Mouse (Mus musculus) 3T3-L1 (cell line): ENCODE measurements around the gene Mtfp1.
"Not testable (repeated sequence)": the region's sequence is repeated elsewhere in the genome, so short reads cannot be mapped to it uniquely, and the experiment has no call there.

Experiments
- DNase-seq: peaks from one replicate; pipeline ENCODE4 v3.0.0-alpha.2; 2015; ENCODE audit warnings: low read depth, low spot score

Mtfp1 gene

DNA sequence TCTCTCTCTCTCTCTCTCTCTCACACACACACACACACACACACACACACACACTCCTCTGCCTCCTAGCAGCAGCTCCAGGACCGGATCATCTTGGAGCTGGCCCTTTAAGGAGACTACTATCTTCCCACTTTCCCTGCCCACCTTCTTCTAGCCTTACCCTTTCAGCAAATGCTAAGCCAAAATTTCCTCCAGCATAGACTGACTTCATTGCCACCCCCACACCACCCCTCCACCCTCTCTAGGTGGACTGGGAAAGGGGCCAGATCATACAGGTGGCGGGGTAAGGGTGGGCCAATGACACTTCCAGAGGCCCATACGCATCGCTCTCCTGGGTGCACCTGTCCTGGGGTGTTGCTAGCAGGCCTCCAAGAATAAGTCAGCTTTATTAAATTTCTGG lies 20.2 kb upstream of the Mtfp1 start:
- no peak for DNase-seq

DNA sequence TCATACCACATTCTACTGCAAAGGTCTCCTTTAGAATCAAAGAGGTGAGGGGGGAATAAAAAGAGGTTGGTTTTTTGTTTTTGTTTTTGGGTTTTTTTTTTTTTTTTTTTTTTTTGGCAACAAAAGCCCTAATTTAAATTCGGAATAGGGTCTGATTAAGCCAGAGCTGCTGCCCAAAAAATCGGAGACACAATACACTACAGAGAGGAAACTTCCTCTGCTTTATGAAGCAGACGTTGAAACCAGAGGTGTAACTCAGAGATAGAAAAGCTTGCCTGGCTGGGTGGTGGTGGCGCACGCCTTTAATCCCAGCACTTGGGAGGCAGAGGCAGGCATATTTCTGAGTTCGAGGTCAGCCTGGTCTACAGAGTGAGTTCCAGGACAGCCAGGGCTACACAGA lies 19.3 kb upstream of the Mtfp1 start:
- DNase-seq, result not testable (repeated sequence)

DNA sequence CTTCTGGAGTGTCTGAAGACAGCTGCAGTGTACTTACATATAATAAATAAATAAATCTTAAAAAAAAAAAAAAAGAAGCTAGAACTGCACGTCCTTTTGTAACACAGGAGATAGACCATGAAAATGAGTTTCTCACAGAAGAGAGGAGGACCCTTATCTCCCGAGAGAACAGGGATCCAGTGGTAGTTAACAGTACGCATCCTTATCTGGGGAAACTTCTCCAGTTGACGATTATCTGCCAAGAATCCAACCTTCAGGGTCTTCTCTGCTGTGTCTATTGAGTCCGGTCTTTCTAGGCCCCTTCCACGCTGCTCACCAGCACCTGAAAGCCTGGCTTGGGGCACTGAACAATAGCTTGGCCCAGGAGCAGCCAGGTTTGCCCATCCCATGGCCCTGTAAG lies 18.7 kb upstream of the Mtfp1 start:
- no peak for DNase-seq

DNA sequence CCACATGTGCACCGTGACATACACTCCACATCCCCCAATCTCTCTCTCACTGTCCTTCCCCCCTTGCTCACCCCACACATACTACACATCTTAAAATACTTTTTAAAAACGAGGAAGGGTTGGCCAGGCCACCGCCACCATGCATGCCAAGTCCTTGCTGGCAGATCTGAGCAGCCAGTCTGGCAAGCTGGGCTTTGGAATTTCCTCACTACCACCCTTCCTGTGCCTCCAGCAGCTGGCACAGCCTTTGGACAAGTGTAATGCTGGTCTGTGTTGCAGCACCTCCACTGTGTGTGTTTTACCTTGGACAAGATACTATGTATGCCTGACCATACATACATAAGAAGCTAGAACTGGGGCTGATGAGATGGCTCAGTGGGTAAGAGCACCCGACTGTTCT lies 18.3 kb upstream of the Mtfp1 start:
- DNase-seq, result no peak

DNA sequence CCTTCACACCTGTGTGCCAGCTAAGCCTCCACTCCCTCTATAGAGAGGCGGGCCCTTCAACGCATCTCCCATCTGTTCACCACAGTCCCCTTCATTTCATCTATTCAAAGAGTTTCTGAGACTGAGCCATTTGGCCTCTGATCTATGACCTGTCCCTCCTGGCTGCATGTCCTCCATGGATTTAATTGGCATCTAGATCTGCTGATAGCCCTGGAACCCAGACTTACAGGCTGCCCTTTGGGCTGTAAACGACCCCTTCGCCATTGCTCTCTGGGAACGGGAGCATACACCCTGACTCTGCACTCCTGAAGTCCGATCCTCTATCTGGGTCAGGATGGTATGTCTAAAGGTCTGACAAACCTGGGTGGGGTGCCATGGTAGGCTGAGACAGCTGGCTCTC lies 17.6 kb upstream of the Mtfp1 start:
- no peak for DNase-seq

DNA sequence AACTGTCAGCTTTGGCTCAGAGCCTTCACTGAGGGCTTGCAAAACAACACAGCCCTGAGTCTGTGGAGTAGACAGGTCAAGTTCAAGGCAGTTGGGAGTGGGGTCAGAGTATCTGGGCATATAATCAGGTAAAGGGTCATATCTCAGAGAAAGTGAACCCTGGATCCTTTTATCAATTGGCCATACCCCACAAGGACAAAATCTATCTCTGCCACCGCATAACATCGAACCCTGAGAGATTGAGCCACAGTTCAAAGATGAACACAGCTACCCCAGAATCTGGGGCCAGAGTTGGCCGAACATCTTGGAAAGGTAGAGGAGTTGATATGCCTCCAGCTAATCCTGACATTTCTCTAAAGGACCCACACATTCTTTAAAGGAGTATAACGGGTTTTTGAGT lies 16.8 kb upstream of the Mtfp1 start:
- DNase-seq, result no peak

DNA sequence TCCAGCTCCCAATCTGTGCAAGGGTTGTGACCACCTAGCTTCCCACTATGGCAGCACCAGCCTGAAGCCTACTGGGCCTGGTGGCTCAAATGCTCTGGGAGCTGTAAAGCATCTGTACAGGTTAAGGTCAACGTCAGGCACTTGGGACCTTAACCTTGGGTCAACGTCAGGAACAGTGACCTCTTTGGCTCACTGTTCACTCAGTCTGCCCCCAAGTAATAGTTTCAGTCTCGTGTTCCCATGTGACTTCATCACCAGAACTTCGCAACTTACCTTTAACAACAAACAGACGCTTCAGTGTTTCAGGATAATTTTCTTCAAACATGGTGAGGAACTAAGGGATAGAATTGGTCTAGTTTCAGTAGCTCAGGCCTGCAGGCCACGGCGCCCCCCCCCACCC lies 13.4 kb upstream of the Mtfp1 start:
- no peak for DNase-seq

DNA sequence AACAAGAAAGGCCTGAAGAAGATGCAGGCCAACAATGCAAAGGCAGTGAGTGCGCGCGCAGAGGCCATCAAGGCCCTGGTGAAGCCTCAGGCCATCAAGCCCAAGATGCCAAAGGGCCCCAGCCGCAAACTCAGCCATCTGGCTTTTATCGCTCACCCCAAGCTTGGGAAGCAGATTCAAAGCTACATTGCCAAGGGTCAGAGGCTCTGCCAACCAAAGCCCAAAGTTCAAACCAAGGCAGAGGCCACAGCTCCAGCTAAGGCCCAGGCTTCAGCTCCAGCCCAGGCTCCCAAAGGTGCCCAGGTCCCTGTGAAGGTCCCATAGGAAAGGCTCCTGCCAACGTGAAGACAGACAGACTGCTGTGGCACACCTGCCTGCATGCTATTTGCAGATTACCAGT lies 12.7 kb upstream of the Mtfp1 start:
- DNase-seq, result not testable (repeated sequence)

DNA sequence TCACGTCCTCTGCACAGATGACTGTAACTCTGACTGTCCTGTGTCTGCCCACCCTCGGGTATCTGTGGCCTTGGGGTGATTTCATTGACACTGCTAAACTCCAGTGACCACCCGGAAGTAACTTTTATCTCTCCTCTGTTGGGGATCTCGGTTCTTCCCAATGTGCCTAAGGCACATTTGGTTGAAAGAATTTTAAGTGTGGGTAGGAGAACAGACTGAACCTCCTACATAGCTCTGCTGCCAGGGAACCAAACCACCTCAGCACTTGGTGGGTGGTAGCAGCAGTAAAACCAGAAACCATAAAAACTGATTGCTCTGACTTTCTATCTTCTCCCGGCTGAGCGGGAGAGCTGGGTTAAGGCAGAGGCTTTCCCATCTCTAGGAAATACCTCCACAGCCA lies 10.2 kb upstream of the Mtfp1 start:
- DNase-seq, result no peak

DNA sequence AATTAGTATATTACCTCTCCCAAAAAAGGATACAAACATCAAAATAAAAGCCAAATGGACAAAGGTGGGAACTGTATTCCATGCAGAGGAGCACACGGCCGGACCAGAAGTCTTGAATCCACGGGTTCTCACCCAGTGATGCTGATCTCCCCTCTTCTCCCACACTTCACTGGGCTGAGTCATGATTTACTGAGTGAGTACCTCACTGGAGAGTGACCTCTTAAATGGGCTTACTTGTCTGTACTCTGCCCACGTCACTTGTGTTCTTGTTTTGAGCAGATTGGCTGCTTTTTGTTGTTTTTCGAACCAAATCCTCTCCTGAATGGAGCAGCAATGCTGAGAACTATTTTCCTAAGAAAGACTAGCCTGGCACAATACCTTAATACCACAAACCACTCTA lies 9.7 kb upstream of the Mtfp1 start:
- DNase-seq, result no peak

DNA sequence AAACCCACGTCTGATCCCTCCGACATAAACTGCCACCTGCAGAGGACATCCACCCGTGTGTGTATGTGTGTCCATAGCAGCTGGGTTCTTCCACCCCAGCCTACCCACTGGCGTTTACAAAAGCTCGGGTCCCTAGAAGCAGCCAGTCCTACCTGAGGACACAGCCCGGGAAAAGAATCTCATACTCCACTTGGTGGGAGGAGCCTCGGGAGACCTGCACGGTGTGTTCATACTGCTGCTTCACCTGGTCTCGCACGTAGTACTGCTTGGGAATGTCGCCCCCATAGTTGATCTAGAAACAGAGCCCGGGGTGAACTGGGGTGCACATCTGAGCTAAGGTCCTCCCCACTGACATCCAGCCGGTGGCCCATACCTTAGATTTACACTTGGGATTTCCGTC lies 8.3 kb upstream of the Mtfp1 start:
- DNase-seq, result no peak

DNA sequence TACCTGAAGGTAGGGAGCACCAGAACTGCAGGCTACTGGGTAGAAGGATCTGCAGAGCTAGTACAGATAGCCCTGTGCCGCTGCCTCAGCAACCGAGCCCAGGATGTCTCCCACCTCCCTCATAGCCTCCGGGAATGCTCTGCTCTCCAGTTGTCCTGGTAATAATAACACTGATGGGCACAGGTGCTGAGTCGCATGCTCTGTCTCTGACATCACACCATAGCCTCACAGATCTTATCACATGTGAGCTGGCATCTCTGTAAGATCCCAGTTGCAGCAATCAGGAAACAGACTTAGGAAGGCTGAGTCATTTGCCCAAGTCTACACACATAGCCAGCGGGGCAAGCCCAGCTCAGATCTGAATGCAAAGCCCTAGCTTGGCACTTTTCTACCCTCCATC lies 6.6 kb upstream of the Mtfp1 start:
- peak; percentile 73 for DNase-seq

DNA sequence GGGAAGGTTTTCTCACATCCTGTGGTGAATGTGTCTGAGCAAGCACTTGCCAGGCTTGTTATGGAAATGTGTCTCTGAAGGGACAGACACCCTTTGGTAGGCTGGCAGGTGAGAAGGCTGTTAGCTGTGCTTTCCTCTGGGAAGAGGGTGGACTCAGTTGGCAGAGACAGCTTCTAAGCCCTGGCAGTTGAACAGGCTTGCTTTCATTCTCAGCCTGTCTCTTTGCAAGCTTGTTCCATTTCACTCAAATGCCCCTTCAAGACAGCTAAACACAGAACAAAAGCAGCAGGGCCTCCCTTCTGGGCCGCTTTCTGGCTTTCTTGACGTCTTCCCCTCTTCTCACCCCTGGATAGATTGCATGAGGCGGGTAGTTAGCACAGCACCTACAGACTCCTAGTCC lies 4.2 kb upstream of the Mtfp1 start:
- no peak for DNase-seq

DNA sequence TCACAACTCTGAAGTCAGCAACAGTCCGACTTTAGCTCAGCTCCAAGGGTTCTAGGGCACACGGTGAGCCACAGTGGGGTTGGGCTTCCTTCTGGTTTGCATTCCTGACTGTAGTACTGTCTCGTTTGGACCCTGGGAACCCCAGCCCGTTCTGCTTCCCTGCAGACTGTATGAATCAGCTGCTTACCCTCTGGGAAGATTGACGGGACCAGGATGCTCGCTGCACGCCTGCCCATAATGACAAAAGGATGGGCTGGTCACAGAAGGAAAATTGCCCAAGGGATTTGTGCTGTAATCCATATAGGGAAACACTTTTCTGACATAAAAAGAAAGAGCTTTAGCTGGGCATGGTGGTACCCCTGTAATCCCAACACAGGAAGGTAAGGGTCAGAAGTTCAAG lies 3.6 kb upstream of the Mtfp1 start:
- peak; percentile 20 for DNase-seq

DNA sequence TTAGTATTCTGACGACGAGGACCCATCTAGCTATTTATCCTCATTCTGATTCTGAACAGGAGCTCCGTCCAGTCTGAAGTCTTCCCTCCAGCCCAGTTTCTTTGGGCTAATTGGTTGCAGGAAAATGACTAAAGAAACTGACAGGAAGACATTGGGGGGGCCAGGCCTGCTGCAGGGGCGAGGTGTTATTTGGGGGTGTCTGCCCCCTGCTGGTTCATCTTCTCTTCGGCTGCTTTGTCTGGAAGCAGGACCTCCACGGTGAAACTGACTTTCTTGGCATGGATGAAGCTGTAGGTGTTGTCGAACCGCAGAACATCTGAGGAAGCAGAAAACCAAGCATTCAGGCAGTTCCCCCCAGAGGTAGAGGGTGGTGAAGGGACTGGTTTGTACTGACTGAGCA lies 2.9 kb upstream of the Mtfp1 start:
- DNase-seq, result no peak

DNA sequence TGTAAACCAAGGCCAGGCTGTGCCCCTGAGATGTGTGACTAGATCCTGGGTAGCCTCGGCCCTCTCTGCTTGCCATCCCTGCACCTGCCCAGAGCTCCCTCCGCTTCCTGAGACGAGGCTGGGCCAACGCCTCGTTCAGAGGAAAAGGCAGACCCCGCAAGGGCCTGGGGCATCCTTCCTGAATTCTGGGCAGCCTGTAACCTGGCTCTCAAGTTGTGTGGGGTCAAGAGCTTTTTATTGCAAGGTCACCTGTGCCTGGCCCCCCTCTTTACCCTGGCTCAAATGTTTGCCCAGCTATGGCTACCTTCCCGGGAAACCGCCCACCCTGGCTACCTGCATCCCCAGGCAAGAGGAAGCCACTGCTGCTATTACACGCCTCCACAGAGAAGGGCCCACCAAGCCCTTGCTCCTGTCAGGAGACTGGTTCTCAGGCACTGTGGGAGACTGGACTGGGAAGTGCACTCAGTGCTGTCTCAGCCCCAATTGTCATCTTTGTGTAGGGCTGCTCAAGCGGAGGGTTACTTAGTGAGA lies 1.9 kb upstream of the Mtfp1 start:
- DNase-seq, result no peak

DNA sequence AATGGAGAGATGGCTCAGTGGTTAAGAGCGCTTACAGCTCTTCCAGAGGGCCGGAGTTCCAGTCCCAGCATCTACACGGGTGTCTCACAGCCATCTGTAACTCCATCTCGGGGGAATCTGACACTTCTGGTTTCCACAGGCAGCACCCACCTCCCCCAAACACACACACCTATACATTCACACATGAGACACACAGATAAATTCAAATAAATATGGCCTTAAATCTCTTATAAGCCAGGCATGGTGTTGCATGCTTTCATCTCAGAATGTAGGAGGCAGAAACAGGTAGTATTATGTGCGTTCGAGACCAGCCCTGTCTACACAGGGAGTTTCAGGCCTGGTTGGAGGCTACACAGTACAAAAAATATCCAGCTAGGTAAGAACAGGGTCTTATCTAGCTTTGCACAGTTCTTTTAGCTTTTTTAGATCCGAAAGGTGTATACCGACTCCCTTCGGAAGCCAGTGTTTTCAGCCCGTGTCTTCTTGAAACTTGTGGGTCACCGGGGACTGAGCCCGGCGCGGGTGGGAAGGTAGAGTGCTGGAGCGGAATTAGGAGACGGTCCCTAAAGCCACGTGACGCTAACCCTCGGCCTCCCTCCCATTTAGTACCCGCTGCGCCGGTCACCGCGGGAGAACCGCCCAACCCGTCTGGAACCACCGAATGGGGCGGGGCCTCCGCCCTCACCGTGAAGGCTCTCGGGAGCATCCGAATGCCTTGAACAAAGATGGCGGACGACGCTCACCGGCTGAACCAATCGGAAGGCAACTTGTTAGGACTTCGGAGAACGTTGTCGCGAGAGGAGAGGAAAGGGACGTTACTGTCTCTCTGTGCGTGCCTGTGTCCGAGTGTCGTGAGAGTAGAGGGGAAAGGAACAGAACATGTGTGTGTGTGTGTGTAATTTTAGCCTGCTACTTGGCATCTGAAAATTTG lies 1.1 kb upstream of the Mtfp1 start:
- DNase-seq, result peak; percentile 99

DNA sequence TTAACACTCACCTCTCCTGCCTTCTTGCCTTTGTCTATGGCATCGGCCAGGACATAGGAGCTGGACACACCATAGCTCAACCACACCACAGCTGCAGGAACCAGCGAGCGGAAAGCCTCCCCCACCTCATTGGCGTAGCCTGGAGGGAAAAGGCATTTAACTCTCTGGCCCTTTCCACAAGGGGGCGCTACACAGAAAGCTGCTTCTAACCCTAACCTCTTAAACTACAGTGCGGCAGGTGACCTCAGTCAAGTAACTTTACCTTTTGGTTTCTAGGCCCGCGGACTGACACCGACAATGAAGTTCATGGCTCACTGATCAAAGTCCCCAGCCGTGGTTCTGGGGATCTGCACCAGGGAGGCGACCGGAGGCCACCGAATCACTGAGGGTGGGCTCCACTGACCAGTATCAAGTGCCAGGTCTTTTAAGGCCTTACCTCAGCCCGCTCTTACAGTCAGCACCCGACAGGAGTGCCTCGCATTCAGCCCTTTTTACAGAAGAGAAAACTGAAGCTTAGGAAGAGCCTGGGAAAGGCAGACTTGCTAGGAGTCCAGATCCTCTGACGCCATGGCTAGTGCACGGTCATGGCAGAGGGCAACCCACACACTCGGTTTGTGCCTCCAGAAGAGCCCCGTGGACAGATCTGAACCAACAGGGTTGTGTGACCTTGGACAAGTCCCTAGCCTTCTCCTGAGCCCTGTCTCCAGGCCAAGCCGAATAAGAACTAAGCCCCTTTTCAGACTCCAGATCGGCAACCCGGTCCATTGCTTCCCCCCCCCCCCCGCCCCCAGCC lies 671 bp downstream of the Mtfp1 start:
- DNase-seq, result peak; percentile 37

DNA sequence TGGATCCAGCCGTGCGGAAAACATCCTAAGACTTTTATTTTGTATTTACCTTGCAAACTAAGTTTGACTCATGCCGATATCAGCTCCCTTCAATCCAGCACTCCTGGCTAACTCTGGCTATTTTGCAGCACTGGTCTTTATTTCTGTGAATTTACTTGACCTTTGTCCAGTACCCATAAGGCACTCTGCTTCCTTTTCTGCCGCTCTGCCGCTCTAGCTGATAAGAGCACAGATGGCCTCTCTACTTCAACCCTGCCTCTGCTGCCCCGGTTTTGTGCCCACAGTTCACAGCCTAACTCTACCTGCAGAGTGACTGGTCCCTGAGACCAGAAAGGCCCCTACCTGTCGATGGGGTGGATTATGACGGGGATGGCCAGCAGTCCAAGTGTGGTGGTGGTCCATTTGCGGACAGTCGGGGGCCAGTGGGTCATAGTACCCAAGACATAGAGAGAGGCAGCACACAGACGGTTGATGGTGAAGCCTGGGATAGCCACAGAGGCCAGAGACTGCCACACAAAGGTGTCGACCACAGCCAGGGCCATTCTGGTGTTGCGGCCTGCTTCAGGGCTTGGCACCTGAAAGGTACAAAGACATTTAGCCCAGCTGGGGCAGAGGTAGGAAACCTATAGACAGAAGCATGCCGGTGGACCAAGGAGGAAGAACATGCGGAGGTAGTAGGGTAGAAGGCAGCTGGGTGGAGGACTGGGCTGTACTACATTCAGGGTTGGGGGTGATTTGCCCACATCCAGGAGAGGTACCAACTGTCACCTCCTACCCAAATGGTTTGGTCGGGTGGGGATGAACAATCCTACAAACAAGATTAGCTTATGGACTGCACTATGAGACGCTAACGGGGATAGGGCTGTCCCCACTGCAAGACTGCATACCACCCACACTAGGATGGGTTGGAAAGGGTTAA lies 1.5 kb downstream of the Mtfp1 start:
- no peak for DNase-seq

DNA sequence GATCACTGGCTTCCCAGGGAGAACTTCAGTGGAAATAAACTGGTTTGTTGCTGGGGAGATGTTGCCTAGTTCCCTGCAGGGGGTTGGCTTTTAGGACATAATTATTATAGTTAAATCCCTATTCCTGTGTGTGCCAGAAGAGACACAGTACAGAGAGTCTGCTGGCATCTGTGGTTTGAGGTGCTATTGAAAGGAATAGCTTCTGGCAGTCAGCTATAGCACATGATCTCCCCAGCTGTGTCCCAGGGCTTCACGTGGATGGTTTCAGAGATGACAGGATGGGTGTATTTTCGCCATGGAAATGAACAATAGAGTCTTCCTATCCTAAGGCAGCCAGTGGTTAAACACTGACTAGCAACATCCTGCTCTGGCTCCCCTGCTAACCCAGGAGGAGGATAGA lies 8.0 kb downstream of the Mtfp1 start:
- no peak for DNase-seq

DNA sequence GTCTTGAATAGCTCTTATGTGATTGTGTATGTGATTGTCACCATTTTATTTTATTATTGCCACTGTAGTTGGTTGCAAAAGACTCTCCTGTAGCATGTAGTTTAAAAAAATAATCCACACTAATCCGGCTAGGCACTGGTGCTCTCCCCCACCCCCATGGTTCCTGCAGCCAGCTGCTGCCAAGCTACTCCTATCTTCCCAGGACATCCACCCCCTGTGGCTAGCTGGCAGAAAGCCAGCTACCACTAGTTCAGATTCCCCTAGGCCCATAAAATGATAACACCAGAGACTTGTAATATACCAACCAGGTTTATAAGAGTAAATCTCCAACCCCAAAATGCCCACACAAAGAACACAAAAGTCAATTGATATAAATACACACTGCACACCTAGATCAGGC lies 9.0 kb downstream of the Mtfp1 start:
- DNase-seq, result no peak
